Mouse (Mus musculus) cerebellum, postnatal 14 days (tissue): Measurements from ENCODE around the gene Mettl1.
A peak's percentile ranks its signal among the peaks of the same experiment; 100 is the strongest.

Source experiments
- DNase-seq, 2 experiments: peaks; one replicate each; pipeline ENCODE4 v3.0.0; 2021; ENCODE audit warnings: mixed read lengths in 2 of 2

Mettl1 gene

DNA sequence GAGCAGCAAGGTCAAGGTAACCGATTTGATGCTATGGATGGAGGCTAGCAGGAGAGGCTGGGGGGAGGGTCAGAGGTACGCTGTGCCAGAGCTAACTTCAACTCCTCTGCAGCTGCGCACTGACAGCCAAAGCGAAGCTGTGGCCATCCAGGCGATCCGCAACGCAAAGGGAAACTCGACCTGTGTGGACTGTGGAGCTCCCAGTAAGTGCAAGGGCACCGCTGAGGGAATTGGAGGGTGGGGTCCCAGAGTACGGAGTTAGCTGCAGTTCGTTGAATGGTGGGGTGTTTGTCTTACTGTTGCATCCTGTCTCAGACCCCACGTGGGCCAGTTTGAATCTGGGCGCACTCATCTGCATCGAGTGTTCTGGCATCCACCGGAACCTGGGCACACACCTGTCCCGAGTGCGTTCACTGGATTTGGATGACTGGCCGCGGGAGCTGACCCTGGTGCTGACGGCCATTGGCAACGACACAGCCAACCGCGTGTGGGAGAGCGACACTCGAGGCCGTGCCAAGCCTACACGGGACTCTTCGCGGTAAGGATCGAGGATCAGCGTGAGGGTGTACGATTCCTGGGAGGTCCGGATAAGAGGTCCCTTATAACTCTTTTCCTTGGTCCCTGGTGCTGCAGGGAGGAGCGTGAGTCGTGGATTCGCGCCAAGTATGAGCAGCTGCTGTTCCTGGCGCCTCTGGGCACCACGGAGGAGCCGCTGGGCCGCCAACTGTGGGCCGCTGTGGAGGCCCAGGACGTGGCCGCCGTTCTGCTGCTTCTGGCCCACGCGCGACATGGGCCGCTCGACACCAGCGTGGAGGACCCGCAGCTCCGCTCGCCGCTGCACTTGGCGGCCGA is 49.6 kb downstream of the Mettl1 start:
- peak; percentile 54 to 63 for DNase-seq

DNA sequence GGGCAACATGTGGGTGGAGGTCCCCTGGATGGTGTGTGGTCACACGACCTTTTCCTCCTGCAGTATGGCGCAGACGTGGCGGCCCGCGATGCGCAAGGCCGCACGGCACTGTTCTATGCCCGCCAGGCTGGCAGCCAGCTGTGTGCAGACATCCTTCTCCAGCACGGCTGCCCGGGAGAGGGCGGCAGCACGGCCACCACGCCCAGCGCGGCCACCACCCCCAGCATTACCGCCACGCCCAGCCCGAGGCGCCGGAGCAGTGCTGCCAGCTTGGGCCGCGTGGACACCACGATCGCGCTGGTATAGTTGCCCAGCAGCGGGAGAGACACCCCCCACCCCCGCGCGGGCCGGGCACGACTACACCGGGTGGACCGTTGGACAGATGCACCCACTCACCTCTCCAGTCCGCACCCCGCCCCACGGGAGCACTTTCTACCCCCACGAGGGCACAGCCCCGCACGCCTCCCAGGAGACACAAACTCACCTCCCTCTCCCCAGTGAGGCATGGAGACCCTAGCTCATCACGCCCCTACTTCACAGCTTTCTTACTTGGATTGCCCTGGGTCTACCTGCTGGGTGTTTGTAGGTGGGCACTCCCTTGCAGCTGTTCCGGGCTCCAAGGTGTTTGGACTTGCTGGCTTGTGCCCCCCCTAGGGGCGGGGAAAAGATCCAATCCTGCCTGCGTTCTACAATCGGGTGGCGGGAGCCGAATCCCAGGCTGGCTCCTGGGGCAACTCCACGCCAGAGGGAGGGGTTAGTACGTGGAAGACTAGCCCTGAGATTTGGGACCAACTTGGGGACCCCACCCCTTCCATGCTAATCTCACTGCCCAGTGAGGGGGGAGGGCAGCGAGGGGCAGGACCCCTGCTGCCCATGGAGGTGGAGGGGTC is 50.5 kb downstream of the Mettl1 start:
- DNase-seq: peak; percentile 40 to 53

DNA sequence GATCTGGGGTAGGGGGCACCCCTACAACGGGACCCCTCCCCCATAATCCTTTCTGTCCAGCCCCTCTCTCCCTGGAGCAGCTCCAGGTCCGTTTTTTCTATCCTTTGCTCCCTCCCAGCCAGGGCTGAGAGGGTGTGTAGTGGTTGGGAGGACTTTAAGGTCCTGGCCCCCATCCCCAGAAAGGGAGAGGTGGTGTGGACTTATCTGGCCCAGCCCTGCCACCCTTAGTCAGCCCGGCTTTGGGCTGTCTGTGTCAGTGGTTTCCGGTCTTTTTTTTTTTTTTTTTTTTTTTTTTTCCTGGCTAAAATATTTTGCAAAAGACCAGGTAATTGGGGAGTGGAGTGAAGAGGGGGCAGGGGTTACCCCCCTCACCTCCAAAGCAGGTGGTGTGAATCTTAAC is 51.5 kb downstream of the Mettl1 start:
- DNase-seq: no peak

DNA sequence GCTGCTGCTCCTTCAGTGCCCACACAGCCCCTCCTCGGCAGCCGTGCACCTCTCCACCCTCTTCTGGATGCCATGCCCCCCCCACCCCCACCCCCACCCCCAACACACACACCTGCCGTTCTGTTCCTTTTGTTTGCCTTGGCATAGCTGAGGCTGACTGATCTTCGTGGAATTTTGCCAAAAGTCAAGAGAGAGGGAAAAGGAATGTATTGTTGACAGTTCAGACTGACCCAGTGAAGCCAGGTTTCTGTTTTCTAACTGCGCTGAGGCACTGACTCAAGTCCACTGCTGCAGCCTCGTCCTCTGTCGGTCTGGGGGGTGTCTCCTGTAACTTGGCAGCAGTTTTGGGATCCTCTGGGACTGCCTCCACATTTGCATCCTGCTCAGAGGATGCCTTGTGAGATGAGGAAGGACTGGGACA is 53.2 kb downstream of the Mettl1 start:
- DNase-seq: peak in 1 of 2 experiments; percentile 43
